Mouse (Mus musculus): ENCODE measurements around the gene Epb41.
A peak's percentile ranks its signal among the peaks of the same experiment; 100 is the strongest.

Epb41 gene

DNA sequence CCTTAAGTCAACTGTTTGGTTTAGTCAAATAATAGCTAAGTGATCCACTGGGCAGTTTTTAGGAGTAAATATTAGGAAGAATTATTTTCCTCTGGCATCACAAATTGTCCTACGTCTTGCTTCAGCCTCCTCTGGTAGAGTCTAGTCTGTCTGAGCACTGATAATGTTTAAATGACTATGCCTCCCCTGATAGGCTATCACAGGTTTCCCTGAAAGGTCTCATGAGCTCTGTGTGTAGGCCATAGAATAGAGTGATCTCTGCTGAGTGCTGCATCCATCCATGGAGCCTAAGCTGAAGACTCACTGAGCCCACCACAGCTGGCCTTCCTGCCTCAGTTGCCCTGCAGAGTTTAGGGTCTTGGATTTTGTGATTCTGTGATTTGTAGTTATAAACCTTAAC, 186.6 kb downstream of the Epb41 start:
- no peak for DNase-seq (ENCODE audit: low spot score)

DNA sequence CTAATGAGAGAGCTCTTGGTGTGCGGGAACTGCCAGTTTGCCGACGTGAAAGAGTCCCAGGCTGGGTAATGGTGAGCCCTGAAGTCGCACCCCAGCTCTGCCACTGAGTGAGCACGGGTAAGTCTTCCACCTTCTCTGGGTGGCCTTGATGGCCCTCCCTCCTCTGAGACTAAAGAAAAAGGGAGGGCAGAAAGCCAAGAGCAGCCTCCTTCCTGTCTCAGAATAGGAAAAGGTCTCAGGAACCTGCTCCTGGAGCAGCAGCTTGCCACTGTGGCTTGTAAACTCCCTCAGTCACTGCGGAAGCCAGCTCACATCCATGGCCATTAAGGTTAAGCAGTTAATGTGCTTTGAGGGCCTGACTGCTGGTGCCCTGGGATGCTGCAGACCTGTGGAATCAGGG, 189.7 kb downstream of the Epb41 start:
- no peak for DNase-seq (ENCODE audit: low spot score)

DNA sequence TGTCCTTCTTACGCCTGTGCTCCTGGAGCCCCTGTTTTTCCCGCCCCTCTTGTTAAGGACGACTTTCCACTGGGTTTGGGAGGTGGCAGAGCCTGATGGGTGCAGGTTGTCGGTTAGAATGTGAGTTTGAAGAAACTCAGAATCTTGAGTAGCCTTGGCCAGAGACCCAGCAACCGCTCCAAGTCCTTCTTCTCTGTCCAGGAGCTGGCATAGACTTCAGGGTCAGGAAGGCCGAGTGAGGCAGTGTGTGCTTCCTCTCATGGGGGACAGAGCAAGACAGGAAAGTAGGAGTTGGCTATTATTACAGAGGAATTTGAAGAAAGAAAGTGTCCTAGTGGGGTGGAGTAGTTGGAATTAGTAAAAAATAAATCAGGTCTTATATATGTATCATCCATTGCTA, 191.6 kb downstream of the Epb41 start:
- DNase-seq (ENCODE audit: low spot score): no peak

DNA sequence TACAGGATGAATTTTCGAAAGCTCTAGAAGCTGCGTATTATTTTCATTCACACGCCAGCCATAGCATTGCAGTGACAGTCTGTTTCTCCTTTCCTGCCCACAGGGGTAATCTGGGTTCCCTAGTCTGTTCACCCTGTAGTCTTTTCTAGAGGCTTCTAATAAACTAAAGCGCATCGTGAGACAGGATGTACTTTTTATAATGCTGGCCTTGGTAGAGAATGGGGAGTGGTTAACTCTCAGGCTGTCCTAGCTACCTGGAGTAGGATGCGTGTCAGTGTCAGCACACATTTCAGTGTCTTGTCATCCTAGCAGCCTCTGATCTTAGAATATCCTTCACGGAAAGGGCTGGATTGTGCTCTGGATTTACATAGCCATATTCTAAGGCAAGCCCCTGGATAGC, 193.8 kb downstream of the Epb41 start:
- no peak for DNase-seq (ENCODE audit: low spot score)

DNA sequence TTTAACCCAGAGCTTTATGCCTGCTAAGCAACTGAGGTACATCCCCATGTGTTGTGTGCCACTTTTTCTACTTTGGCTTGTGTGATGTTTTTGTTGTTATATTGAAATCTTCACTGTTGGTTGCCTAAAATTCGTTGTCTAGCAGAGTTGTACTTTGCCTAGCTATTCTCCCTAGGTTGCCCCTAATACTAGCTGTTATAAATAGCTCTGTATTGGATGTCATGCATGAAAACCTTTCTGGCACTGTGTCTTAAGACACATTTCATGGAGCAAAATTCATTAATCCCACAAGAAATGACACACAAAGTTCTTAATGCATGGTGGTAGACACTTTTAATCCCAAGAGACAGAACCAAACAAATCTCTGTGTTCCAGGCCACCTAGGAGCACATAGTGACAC, 195.4 kb downstream of the Epb41 start:
- DNase-seq (ENCODE audit: low spot score): no peak

DNA sequence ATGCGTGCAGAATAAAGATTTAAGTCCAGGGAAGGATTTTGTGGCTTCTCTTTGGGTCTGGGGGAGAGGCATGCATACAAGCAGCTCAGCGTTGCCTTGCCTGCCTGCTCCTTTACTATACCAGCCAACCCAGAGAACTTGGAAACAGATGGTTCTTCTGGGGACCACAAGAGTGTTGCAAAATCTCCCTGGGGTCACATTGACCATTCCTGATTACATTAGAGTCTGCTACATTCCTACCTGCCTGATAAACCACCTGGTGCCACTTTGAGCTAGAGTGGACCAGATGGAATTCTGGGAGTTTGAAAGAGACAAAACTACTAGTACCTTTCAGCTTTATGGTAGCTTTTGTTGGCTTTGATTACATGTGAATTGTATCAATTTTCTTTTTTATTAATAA, 198.3 kb downstream of the Epb41 start:
- no peak for DNase-seq (ENCODE audit: low spot score)

DNA sequence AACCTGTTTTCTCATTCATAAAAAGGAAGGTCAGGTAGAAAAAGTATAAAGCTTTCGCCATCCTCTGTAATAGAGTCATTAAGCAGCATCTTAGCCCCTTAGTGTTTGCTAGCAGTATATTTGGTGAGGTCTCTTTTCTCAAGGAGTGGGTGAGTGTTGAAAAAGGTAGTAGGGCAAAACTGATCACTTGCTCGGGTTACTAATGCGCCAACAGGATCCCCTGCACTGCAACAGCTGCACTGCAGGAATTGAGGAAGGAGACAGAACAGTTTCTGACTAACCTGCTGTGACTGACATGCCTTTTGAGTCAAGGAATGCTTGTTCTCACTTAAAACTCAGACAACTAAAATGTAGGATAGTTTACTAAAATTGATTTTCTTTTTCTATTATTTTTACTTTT, 199.9 kb downstream of the Epb41 start:
- no peak for DNase-seq (ENCODE audit: low spot score)

DNA sequence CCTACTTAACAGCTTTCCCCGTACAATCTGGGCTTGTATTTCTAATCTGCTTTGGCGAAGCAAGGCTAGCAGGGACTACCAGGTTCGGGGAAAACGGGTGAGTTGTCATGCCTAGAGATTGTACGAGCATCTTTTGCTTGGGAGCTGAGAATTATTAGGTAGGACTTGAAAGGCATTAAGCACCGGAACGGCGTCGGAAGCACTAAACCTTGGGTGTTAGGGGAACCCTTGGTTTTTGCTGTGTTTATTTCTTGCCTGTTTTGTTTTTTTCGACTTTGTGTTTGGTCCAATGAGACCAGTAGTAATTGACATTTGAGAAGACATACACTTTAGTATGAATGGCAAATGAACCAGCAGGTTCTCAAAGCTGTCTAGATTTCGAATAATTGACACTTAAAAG, 200.6 kb downstream of the Epb41 start:
- peak; percentile 26 for DNase-seq (ENCODE audit: low spot score)

DNA sequence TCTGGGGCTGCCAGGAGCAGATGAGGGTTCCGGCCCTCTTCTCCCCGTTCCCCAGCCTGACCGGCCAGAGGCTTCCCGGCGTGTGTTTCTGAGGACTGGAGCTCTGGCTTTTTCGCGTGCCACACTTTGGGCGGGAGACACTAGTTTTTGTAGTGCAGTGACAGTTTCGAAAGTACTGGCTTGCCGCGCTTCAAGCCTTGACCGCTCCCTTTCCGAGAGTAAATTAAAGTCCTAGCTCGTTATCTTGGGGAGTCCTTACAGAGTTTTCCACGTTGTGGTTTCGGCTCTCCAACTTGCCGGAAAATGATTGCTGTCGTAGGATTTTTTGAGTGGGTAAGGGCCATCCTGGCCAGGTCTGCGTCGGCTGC, 201.0 kb downstream of the Epb41 start:
- no peak for DNase-seq (ENCODE audit: low spot score)
